Mouse (Mus musculus): ENCODE data around the gene Fgf8. TPM values are rescaled to one million over a fixed set of nuclear protein-coding genes. Genes with fewer than 3 reads are reported as not detected.

Gene Fgf8
- polyA plus RNA-seq, 1 experiment from 2014 or later: 0.37 TPM

DNA sequence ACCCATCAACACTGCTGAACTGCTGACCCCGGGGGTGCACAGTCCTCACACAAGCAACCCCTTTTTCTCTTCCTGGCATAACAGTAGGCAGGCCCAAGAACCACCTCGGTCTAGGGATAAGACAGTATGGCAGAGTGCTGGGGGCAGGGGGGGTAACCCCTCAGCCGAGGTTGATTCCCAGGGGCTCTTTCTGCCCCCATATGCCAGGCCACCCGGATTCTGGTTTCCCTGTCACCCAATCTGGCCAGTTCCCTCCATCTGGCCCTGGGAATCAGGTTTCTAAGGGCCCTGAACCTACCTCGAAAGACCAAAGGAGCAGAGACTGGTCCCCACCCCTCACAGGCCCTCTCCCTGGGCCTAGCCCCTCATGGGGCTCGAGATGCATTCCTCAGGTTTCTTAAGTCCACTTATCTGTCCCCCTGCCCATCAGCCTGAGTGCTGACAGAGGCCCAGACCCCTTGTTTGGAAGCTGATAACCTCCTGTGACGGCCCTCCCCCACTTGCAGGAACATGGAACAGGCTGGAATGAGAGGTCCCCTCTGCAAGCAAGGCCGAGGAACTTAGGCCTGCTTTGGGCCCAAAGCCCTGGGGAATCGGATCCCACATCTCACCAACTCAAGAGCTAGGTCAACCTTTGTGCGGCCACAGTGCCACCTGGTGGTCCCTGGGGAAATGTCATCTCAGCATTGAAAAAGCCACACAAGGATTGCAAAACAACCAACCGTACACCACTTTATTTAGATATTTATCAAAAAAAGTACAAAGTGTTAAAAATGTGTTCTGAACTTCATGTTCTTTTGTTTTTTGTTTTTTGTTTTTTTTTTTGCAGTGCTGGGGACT, 4.5 kb upstream of the Fgf8 start:
- Histone ChIP-seq H3K4me1 (peaks cover 48% of the 10 kb centered on the region), H3K27ac (replicated peaks) (no peak overlapping the region), H3K4me3 (no peak overlapping the region), H3K27me3 (replicated peaks) (peaks cover 47% of the 10 kb centered on the region), H3K4me2 (no peak overlapping the region), H3K9ac (no peak overlapping the region), H3K9me3 (no peaks in the 10 kb centered on the region), H3K36me3 (peaks cover 20% of the 10 kb centered on the region)
- ATAC-seq (ENCODE audit: extremely low read depth, insufficient number of reproducible peaks, low FRiP score, low TSS enrichment): no peak
- WGBS: 14% methylated on average over 11 of the region's 11 CpGs

- no peak for ATAC-seq (ENCODE audit: extremely low read depth, insufficient number of reproducible peaks, low FRiP score, low TSS enrichment)
- H3K27me3 ChIP-seq (replicated peaks): peaks cover 56% of the 10 kb centered on the region
- H3K4me2 ChIP-seq: peak overlapping the region; percentile 58
Measured at GRCm38 (mm10) chr19:45746153-45747020, 3.7 kb upstream of the Fgf8 start.

DNA sequence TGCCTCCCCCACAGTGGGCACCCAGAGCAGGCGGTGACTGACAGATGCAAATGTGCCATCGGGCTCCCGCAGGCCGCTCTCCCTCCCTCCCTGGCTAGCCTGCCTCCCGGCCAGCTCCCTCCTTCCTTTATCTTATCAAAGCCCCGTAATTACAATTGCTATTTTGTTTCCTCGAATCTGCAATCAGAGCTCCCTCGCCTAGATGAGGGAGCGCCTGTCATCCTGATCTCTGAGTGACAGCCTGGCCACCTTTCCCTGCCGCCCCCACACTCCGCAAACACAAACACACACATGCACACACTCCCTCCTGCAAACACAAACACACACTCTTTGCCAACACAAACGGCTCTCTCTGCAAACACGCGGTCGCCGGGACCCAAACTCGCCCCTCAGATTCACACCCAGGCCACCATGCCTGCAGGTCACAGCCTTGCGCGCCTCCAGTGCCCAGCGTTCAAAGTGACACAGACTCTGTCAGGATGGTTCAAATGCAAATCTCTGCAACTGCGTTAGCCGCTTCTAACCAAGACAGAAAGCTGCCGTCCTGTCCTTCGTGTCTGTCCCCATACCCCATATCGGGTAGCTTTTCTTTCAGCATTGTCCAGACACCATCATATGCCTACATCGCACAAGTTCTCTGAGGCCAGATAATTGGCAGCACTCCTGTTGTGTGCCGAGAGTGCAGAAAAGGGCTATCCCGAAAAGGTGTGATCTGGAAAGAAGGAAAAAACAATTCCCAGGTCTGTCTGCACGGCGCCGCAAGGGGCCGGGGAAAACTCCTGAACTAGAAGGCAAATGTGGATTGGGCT, 2.8 kb upstream of the Fgf8 start:
- Histone ChIP-seq H3K27me3 (replicated peaks) (peaks cover 64% of the 10 kb centered on the region), H3K36me3 (peaks cover 7% of the 10 kb centered on the region; the same call in 1 of the 2 replicates), H3K9me3 (no peaks in the 10 kb centered on the region), H3K27ac (replicated peaks) (no peak overlapping the region), H3K4me2 (peak overlapping the region; percentile 58), H3K9ac (peak overlapping the region; percentile 59), H3K4me1 (peaks cover 57% of the 10 kb centered on the region), H3K4me3 (peak overlapping the region; percentile 32)
- no peak for ATAC-seq (ENCODE audit: extremely low read depth, insufficient number of reproducible peaks, low FRiP score, low TSS enrichment)
- WGBS: 3% methylated on average over 32 of the region's 32 CpGs

More at GRCm38 (mm10) chr19:45746153-45747020, 3.7 kb upstream of the Fgf8 start:
- 9% methylated on average over 29 of the region's 29 CpGs for whole genome bisulfite sequencing
- H3K4me3 ChIP-seq: peak overlapping the region; percentile 32
- peaks cover 13% of the 10 kb centered on the region for H3K36me3 ChIP-seq
- H3K27ac ChIP-seq (replicated peaks): no peak overlapping the region
- H3K4me1 ChIP-seq: peaks cover 57% of the 10 kb centered on the region
- H3K9me3 ChIP-seq: no peaks in the 10 kb centered on the region
- H3K9ac ChIP-seq: no peak overlapping the region

DNA sequence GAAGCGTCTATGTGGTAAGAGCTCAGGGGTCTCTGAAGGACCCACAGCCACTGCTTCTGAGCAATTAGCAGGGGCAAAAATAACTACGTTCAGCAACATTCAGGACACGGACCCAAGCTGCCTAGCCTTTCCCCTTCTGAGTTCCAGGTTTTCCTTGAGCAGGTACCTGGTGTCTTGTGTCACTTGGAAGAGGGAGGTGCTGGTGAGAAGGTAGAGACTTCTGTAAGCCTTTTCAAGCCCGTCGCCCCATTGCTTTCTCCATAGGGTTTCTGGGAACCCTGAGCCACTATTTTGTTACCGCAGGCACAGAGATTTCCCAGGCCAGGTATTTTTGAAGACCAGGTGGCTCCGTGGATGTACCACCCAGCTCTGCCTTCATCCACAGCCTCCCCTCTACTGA, 904 bp upstream of the Fgf8 start:
- Histone ChIP-seq H3K9ac (no peak overlapping the region), H3K27ac (replicated peaks) (no peak overlapping the region), H3K27me3 (replicated peaks) (peaks cover 84% of the 10 kb centered on the region), H3K4me1 (peaks cover 48% of the 10 kb centered on the region), H3K9me3 (no peaks in the 10 kb centered on the region), H3K36me3 (no peaks in the 10 kb centered on the region), H3K4me3 (peak overlapping the region; percentile 57), H3K4me2 (peak overlapping the region; percentile 80; the same call in 1 of the 2 replicates)
- no peak for ATAC-seq (ENCODE audit: extremely low read depth, insufficient number of reproducible peaks, low FRiP score, low TSS enrichment)
- WGBS: 27% methylated on average over 7 of the region's 7 CpGs

DNA sequence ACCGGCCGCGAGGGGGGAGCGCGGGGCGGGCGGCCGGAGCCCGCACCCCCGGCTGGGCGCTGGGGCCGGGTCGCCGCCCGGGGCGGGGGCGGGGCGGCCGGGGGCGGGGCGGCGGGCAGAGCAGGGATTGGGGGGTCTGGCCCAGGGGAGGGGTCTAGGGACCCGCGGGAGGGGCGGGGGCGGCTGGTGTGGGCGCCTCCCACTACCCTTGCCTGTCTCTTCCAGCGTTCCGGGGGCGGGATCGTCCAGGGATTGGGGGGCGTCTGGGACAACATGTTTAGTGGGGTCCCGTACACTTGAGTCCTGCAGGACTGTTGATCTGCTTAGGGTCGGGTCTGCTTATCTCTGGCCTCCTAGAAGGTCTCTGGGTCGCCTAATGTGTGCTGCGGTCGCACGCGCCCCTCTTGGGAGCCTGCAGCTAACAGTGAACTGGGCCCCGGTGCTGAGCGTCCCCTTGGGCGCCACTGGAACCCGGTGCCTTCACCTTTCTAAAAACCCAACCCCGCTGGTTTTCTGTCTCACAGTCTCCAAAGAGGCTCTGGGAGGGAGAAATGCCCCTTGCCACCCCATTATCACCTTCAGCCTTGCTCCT, 365 bp upstream of the Fgf8 start:
- Histone ChIP-seq H3K4me3 (peak overlapping the region; percentile 57), H3K27ac (replicated peaks) (no peak overlapping the region), H3K27me3 (replicated peaks) (peaks cover 89% of the 10 kb centered on the region), H3K9me3 (no peaks in the 10 kb centered on the region), H3K36me3 (no peaks in the 10 kb centered on the region), H3K4me1 (peaks cover 43% of the 10 kb centered on the region), H3K9ac (peak overlapping the region; percentile 75), H3K4me2 (peak overlapping the region; percentile 80)
- no peak for ATAC-seq (ENCODE audit: extremely low read depth, insufficient number of reproducible peaks, low FRiP score, low TSS enrichment)
- 3% methylated on average over 20 of the region's 44 CpGs for WGBS

GRCm38 (mm10) chr19:45741431-45742217, 1.1 kb downstream of the Fgf8 start:
- Histone ChIP-seq H3K4me3 (peak overlapping the region; percentile 57), H3K36me3 (no peaks in the 10 kb centered on the region), H3K9ac (peak overlapping the region; percentile 75; the same call in 1 of the 2 replicates), H3K4me2 (peak overlapping the region; percentile 80), H3K27ac (replicated peaks) (no peak overlapping the region), H3K27me3 (replicated peaks) (peaks cover 97% of the 10 kb centered on the region), H3K4me1 (peaks cover 44% of the 10 kb centered on the region), H3K9me3 (no peaks in the 10 kb centered on the region)
- no peak for ATAC-seq (ENCODE audit: extremely low read depth, insufficient number of reproducible peaks, low FRiP score, low TSS enrichment)
- WGBS: 3% methylated on average over 45 of the region's 45 CpGs

DNA sequence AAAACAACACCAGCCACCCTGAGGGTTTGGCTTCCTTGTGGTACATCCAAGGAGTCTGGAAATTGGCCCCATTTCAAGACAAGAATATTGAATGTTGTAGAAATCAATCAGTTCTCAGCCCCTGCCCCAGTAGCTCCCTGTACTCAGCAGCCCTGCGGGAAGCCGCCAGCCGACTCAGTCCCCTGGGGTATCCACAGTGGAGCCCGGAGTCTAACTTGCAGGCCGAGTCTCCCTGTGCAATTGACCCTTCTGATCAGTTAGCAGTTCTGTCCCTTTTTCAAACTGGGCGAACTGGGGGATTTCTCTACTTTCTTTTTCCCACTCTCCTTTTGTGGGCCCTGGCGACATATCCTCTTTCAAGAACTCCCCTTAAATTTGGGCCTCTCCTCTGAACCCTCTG, 1.9 kb downstream of the Fgf8 start:
- Histone ChIP-seq H3K9ac (no peak overlapping the region), H3K4me3 (no peak overlapping the region), H3K9me3 (no peaks in the 10 kb centered on the region), H3K4me2 (no peak overlapping the region), H3K27ac (replicated peaks) (no peak overlapping the region), H3K36me3 (no peaks in the 10 kb centered on the region), H3K4me1 (peaks cover 40% of the 10 kb centered on the region), H3K27me3 (replicated peaks) (peaks cover 99% of the 10 kb centered on the region)
- no peak for ATAC-seq (ENCODE audit: extremely low read depth, insufficient number of reproducible peaks, low FRiP score, low TSS enrichment)
- 19% methylated on average over 7 of the region's 7 CpGs for WGBS

GRCm38 (mm10) chr19:45740233-45740632, 2.5 kb downstream of the Fgf8 start:
- H3K4me3 ChIP-seq: no peak overlapping the region
- no peak overlapping the region for H3K27ac ChIP-seq (replicated peaks)
- no peak for ATAC-seq (ENCODE audit: extremely low read depth, insufficient number of reproducible peaks, low FRiP score, low TSS enrichment)
- 22% methylated on average over 13 of the region's 13 CpGs for WGBS
- peaks cover 34% of the 10 kb centered on the region for H3K4me1 ChIP-seq
- no peak overlapping the region for H3K4me2 ChIP-seq
- no peaks in the 10 kb centered on the region for H3K9me3 ChIP-seq
- no peaks in the 10 kb centered on the region for H3K36me3 ChIP-seq
- no peak overlapping the region for H3K9ac ChIP-seq
- H3K27me3 ChIP-seq (replicated peaks): peaks cover 99% of the 10 kb centered on the region

DNA sequence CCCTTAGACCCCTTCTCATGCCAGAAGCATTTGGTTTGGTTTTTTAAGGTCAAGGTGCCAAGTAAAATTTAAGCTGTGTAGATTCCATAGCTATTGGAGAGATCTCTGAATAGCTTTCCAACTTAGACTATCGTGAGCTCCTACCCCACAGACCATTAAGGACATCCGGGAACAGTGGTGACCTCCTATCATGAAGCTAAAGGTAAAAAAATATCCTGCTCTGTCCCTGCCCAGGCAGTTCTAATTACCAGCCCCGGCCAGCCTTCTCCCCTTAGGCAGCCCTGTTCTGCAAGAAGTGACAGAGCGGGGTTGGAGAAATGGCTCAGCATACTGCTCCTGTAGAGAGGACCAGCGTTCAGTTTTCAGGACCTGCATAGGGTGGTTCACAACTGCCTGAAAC, 4.2 kb downstream of the Fgf8 start:
- Histone ChIP-seq H3K4me2 (no peak overlapping the region), H3K9me3 (no peaks in the 10 kb centered on the region), H3K4me1 (peaks cover 36% of the 10 kb centered on the region), H3K27ac (replicated peaks) (no peak overlapping the region), H3K36me3 (no peaks in the 10 kb centered on the region), H3K27me3 (replicated peaks) (peaks cover 99% of the 10 kb centered on the region), H3K4me3 (no peak overlapping the region), H3K9ac (no peak overlapping the region)
- no peak for ATAC-seq (ENCODE audit: extremely low read depth, insufficient number of reproducible peaks, low FRiP score, low TSS enrichment)
- 66% methylated on average over 5 of the region's 5 CpGs for WGBS

DNA sequence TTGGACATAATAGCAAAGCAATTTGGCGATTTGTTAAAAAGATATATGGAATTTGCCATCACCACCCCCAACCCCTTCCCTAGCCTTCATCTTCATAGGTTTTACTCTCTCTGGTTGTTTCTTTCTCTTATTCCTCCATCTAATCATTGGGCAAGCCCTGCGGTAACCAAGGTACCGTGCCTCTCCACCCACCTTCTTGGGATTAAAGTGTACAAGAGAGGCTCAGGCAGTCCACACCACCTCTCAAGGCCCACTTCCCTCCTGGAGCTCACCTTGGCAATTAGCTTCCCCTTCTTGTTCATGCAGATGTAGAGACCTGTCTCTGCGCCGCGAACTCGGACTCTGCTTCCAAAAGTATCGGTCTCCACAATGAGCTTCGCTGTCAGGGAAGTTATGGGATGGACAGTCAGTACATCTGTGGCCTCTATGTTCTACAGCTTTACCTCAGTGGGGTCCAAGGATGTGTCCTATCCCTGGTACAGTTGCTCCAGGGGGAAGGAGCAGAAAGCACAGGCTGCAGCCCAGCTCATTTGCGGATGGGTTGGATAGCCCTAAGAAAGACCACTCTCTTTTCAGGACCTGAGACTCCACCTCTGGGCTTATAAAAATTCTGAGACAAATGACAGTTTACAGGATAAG, 4.8 kb downstream of the Fgf8 start:
- H3K27ac ChIP-seq (replicated peaks): no peak overlapping the region
- H3K4me1 ChIP-seq: peaks cover 33% of the 10 kb centered on the region
- H3K4me2 ChIP-seq: no peak overlapping the region
- ATAC-seq (ENCODE audit: extremely low read depth, insufficient number of reproducible peaks, low FRiP score, low TSS enrichment): no peak
- WGBS: 80% methylated on average over 10 of the region's 10 CpGs
- H3K36me3 ChIP-seq: no peaks in the 10 kb centered on the region
- no peak overlapping the region for H3K9ac ChIP-seq
- peaks cover 99% of the 10 kb centered on the region for H3K27me3 ChIP-seq (replicated peaks)
- H3K4me3 ChIP-seq: no peak overlapping the region
- no peaks in the 10 kb centered on the region for H3K9me3 ChIP-seq

Data from heart, embryonic 13.5 days (tissue).